Mouse (Mus musculus) MEL (cell line): Measurements from ENCODE around the gene Rpp21. TPM values are rescaled to one million over a fixed set of nuclear protein-coding genes. Genes with fewer than 3 reads are reported as not detected.

Experiments
- DNase-seq: peaks from one replicate; pipeline ENCODE4 v3.0.0; 2011; ENCODE audit warnings: low read depth, low spot score
- H3K27ac ChIP-seq: 2 replicates; pipeline ENCODE4 v1.5.1; 2012; ENCODE audit warnings: low read depth, mild to moderate bottlenecking, control low read depth, low read length, moderate library complexity; ENCODE audit not compliant: control insufficient read depth
- H3K27me3 ChIP-seq, 2 experiments: fragments of 150-350 bp in 1 of 2; sonication (generic) in 1 of 2; 2 replicates each; pipeline ENCODE4 v1.6.1; 2012; ENCODE audit warnings: low read length in 2 of 2, mild to moderate bottlenecking in 2 of 2, improper control_type of control experiment in 1 of 2, moderate library complexity in 1 of 2; ENCODE audit not compliant: insufficient read depth in 2 of 2, control insufficient read depth in 1 of 2
- H3K36me3 ChIP-seq, 2 experiments: 2 replicates each; pipeline ENCODE4 v1.6.1; 2012 to 2014; ENCODE audit warnings: low read length in 2 of 2, improper control_type of control experiment in 1 of 2, inconsistent platforms in 1 of 2, mild to moderate bottlenecking in 1 of 2; ENCODE audit not compliant: insufficient read depth in 2 of 2, control insufficient read depth in 1 of 2
- H3K4me1 ChIP-seq, 2 experiments: fragments of 150-350 bp in 1 of 2; sonication (generic) in 1 of 2; 2 replicates each; pipeline ENCODE4 v1.6.1; 2012; ENCODE audit warnings: low read length in 2 of 2, improper control_type of control experiment in 1 of 2, mild to moderate bottlenecking in 1 of 2; ENCODE audit not compliant: insufficient read depth in 2 of 2, control insufficient read depth in 1 of 2
- H3K4me3 ChIP-seq, 2 experiments: fragments of 150-350 bp in 1 of 2; sonication (generic) in 1 of 2; 2 replicates each; pipeline ENCODE4 v1.5.1; 2012; ENCODE audit warnings: low read depth in 2 of 2, low read length in 2 of 2, mild to moderate bottlenecking in 2 of 2, moderate library complexity in 2 of 2, control low read depth in 1 of 2, improper control_type of control experiment in 1 of 2; ENCODE audit not compliant: control insufficient read depth in 1 of 2, insufficient read depth in 1 of 2
- H3K79me2 ChIP-seq: 2 replicates; pipeline ENCODE4 v1.6.1; 2012; ENCODE audit warnings: mild to moderate bottlenecking, low read length, moderate library complexity; ENCODE audit not compliant: control insufficient read depth, poor library complexity, insufficient read depth
- H3K9ac ChIP-seq: 2 replicates; pipeline ENCODE4 v1.6.1; 2012; ENCODE audit warnings: low read depth, mild to moderate bottlenecking, control low read depth, low read length, moderate library complexity; ENCODE audit not compliant: control insufficient read depth, poor library complexity, severe bottlenecking
- H3K9me3 ChIP-seq: fragments of 150-350 bp; sonication (generic); replicated peaks from 2 replicates; pipeline ENCODE4 v1.6.1; 2012; ENCODE audit warnings: mild to moderate bottlenecking, low read length, improper control_type of control experiment, moderate library complexity; ENCODE audit not compliant: insufficient read depth
- CHD1 ChIP-seq: IDR thresholded peaks from 2 replicates; pipeline ENCODE4 v1.6.1; 2012; ENCODE audit warnings: low read depth, mild to moderate bottlenecking, inconsistent platforms, low read length, improper control_type of control experiment
- CTCF ChIP-seq, 3 experiments: IDR thresholded peaks in 2 of 3; conservative IDR thresholded peaks in 1 of 3; 2 replicates each; pipeline ENCODE4 v1.5.1; 2011 to 2012; ENCODE audit warnings: low read length in 3 of 3, low read depth in 2 of 3, mild to moderate bottlenecking in 2 of 3, improper control_type of control experiment in 1 of 3, inconsistent platforms in 1 of 3, mixed read lengths in 1 of 3, moderate library complexity in 1 of 3; ENCODE audit not compliant: control insufficient read depth in 1 of 3, insufficient read depth in 1 of 3, poor library complexity in 1 of 3, severe bottlenecking in 1 of 3
- ETS1 ChIP-seq: IDR thresholded peaks from 2 replicates; pipeline ENCODE4 v1.6.1; 2012; ENCODE audit warnings: low read depth, mild to moderate bottlenecking, inconsistent platforms, low read length, improper control_type of control experiment, moderate library complexity
- GATA1 ChIP-seq: IDR thresholded peaks from 2 replicates; pipeline ENCODE4 v1.6.1; 2011; ENCODE audit warnings: low read depth, low read length, improper control_type of control experiment
- MAFK ChIP-seq: IDR thresholded peaks from 2 replicates; pipeline ENCODE4 v1.6.1; 2011; ENCODE audit warnings: low read depth, mild to moderate bottlenecking, low read length, improper control_type of control experiment, borderline replicate concordance
- MAZ ChIP-seq: IDR thresholded peaks from 2 replicates; pipeline ENCODE4 v1.6.1; 2012; ENCODE audit warnings: low read depth, mild to moderate bottlenecking, inconsistent platforms, low read length, improper control_type of control experiment
- MEF2A ChIP-seq: IDR thresholded peaks from 2 replicates; pipeline ENCODE4 v1.6.1; 2014; ENCODE audit warnings: low read depth, mild to moderate bottlenecking, inconsistent platforms, low read length, improper control_type of control experiment; ENCODE audit not compliant: poor library complexity, insufficient replicate concordance, severe bottlenecking; ENCODE audit errors: extremely low read depth
- MYB ChIP-seq: IDR thresholded peaks from 2 replicates; pipeline ENCODE4 v1.6.1; 2011; ENCODE audit warnings: mild to moderate bottlenecking, low read depth, low read length, improper control_type of control experiment
- MYC ChIP-seq: IDR thresholded peaks from 2 replicates; pipeline ENCODE4 v1.6.1; 2011; ENCODE audit warnings: low read depth, mild to moderate bottlenecking, low read length, improper control_type of control experiment, moderate library complexity
- NRF1 ChIP-seq: IDR thresholded peaks from 2 replicates; pipeline ENCODE4 v1.6.1; 2014; ENCODE audit warnings: low read depth, mild to moderate bottlenecking, inconsistent platforms, low read length, improper control_type of control experiment, moderate library complexity; ENCODE audit not compliant: poor library complexity, insufficient read depth, severe bottlenecking
- POLR2A ChIP-seq, 2 experiments: IDR thresholded peaks; 2 replicates each; pipeline ENCODE4 v1.6.1; 2011 to 2012; ENCODE audit warnings: low read length in 2 of 2, mild to moderate bottlenecking in 2 of 2, control low read depth in 1 of 2, improper control_type of control experiment in 1 of 2, low read depth in 1 of 2, moderate library complexity in 1 of 2; ENCODE audit not compliant: control insufficient read depth in 1 of 2, insufficient read depth in 1 of 2, poor library complexity in 1 of 2
- POLR2AphosphoS2 ChIP-seq: IDR thresholded peaks from 2 replicates; pipeline ENCODE4 v1.6.1; 2011; ENCODE audit warnings: low read length, improper control_type of control experiment
- SIN3A ChIP-seq: IDR thresholded peaks from 2 replicates; pipeline ENCODE4 v1.6.1; 2012; ENCODE audit warnings: low read length, improper control_type of control experiment, inconsistent platforms
- SMC3 ChIP-seq: IDR thresholded peaks from 2 replicates; pipeline ENCODE4 v1.6.1; 2011; ENCODE audit warnings: low read depth, low read length, improper control_type of control experiment
- USF1 ChIP-seq: IDR thresholded peaks from 2 replicates; pipeline ENCODE4 v1.6.1; 2014; ENCODE audit warnings: low read depth, mild to moderate bottlenecking, inconsistent platforms, low read length, improper control_type of control experiment, moderate library complexity
- ZKSCAN1 ChIP-seq: IDR thresholded peaks from 2 replicates; pipeline ENCODE4 v1.6.1; 2012; ENCODE audit warnings: low read depth, mild to moderate bottlenecking, inconsistent platforms, low read length, improper control_type of control experiment, moderate library complexity
- ZNF384 ChIP-seq: IDR thresholded peaks from 2 replicates; pipeline ENCODE4 v1.6.1; 2012; ENCODE audit warnings: low read depth, mild to moderate bottlenecking, inconsistent platforms, low read length, improper control_type of control experiment
- polyA plus RNA-seq, 2 experiments: library from polyadenylated mRNA; stranded (reverse) in 1 of 2; unstranded in 1 of 2; fragments of >175 nt in 1 of 2; fragments of >200 nt in 1 of 2; gene quantifications; 2 replicates each; pipeline versions ENCODE4 v1.2.1 to v1.2.4; 2012; ENCODE audit warnings: low replicate concordance in 2 of 2, low read depth in 1 of 2; ENCODE audit not compliant: insufficient read length in 2 of 2, insufficient read depth in 1 of 2, missing spikeins in 1 of 2
- total RNA-seq: library from RNA; depleted of rRNA; stranded (reverse); fragments of 300-350 nt; gene quantifications from 2 replicates; pipeline ENCODE4 v1.2.3, GENCODE M21; 2012

Rpp21 gene
- total and polyA plus RNA-seq, 3 experiments, result 63.8 to 116 TPM; not detected in 1

DNA sequence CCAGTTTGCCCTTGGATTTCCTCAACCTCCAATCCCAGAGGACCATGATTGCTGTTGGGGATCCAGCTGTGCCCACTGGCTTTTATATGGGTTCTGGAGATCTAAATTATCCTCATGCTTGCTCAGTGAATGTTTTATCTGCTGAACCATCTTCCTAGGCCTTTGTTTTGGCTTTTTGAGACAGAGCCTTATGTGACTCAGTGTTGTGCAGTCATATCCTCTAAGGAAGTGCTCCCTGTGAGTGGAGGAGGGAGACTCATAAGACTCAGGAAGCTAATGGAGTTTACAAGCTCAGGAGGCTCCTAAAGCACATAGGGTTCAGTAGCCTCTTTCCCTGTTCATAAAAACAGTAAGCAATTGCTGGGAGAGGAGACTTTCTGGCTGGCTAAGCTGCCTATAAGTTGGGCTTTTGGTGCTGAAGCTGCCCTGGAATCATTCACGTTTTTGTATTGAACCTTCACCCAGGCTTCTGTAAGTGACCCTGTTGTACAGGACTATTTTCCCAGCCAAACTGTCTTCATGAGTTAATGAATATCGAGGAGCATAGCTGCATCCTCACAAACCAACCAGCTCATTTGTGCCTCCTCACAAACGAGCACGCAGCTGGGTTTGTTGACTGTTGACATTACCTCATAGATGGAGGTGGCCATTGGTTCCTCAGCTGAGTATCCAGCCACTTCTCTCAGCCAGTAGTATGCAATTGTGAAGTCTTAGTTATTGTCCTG is 23.8 kb upstream of the Rpp21 start:
- no peak overlapping the region for H3K4me3 ChIP-seq
- 0 out of 4 replicates have a peak, but pooled peaks cover 0 to under 1% of the 10 kb centered on the region in 2 experiments for H3K36me3 ChIP-seq
- no peaks in the 10 kb centered on the region for H3K27me3 ChIP-seq

DNA sequence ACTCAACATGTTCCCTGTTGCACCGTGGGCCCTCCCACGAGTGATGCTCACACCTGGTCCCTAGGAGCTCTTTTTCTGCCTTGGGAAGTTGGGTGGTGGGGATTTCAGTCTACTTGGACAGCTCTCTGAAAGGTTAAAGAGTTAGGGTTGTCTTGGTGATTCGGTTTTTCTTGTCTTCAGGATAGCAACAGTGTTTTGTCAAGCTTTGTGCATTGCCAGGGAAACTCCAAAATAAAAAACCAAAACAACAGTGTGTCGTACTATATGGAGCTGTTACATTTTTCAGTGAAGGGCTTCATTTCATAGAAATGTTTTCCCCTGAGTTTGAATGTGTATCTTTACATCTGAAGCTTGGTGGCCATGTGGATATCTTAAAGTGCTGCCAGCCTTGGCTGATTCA is 16.9 kb upstream of the Rpp21 start:
- H3K36me3 ChIP-seq, result peaks cover 4 to 24% of the 10 kb centered on the region in 2 experiments
- no peak overlapping the region for H3K9ac ChIP-seq
- no peak overlapping the region for H3K4me3 ChIP-seq
- peaks cover 0 to 21% of the 10 kb centered on the region in 2 experiments; a peak in 2 of 4 replicates for H3K4me1 ChIP-seq
- peaks cover 44% of the 10 kb centered on the region for H3K79me2 ChIP-seq
- no peak overlapping the region for H3K27ac ChIP-seq
- DNase-seq, result no peak
- no peaks in the 10 kb centered on the region for H3K9me3 ChIP-seq
- H3K27me3 ChIP-seq, result no peaks in the 10 kb centered on the region
- TF ChIP-seq MAZ (no peak), ZKSCAN1 (no peak), ETS1 (no peak), POLR2AphosphoS2 (no peak), MEF2A (no peak), CTCF (IDR thresholded peaks at IDR 0.05 in 2 of 3, conservative IDR thresholded peaks at IDR 0.05 in 1 of 3; ENCODE audit: control insufficient read depth in 1 of 3, insufficient read depth in 1 of 3, low read depth in 2 of 3, low read length in 3 of 3, poor library complexity in 1 of 3, severe bottlenecking in 1 of 3) (no peak), MYC (no peak), ZNF384 (no peak)
- TF ChIP-seq, all 39 proteins: peak for 0

More for the DNA sequence above, 23.8 kb upstream of the Rpp21 start:
- TF ChIP-seq MAFK (no peak), POLR2A (IDR thresholded peaks at IDR 0.05; ENCODE audit: control insufficient read depth in 1 of 2, insufficient read depth in 1 of 2, low read depth in 1 of 2, low read length in 2 of 2, poor library complexity in 1 of 2) (0 out of 4 replicates have a peak, but pooled peaks of 1 of the 2 experiments have one; percentile 31)
- Histone ChIP-seq H3K4me1 (no peaks in the 10 kb centered on the region), H3K9me3 (no peaks in the 10 kb centered on the region), H3K27ac (no peak overlapping the region), H3K79me2 (peaks cover 2% of the 10 kb centered on the region), H3K9ac (no peak overlapping the region)
- DNase-seq, result no peak

DNA sequence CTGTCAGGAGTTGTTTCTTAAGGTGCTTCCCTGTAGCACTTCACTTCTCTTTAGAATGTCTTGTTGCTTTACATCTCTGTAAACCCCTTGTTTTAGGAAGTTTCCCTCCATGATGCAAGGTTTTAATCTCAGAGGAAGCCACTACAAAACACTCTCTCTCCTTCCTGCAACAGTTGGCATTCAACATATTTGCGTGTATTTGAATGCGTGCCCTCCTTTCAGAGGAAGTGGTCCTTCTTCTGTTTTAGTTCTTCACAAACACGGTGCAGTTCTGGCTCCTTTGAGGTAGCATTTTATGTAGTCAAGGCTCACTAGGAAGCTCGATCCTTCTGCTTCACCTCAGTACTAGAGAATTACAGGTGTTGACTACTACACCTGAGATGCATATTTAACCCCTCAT is 15.9 kb upstream of the Rpp21 start:
- Histone ChIP-seq H3K4me3 (no peak overlapping the region), H3K36me3 (peaks cover 4 to 25% of the 10 kb centered on the region in 2 experiments), H3K27me3 (no peaks in the 10 kb centered on the region), H3K4me1 (peaks cover 0 to 22% of the 10 kb centered on the region in 2 experiments; a peak in 2 of 4 replicates), H3K9ac (no peak overlapping the region), H3K9me3 (no peaks in the 10 kb centered on the region), H3K79me2 (peaks cover 45% of the 10 kb centered on the region), H3K27ac (no peak overlapping the region)
- DNase-seq, result no peak
- TF ChIP-seq SIN3A, result no peak
- TF ChIP-seq ZKSCAN1, result no peak
- TF ChIP-seq MYB, result no peak
- TF ChIP-seq GATA1, result no peak
- no peak for TF ChIP-seq CHD1
- no peak for TF ChIP-seq USF1
- no peak for TF ChIP-seq NRF1
- no peak for TF ChIP-seq SMC3
- TF ChIP-seq MEF2A, result no peak
